In genomic region chr13:95223427-95223772, GRCm38 (mm10) we compare ENCODE assay signal across 8 mouse cellular contexts. TPM values are rescaled to one million over a fixed set of nuclear protein-coding genes. Genes with fewer than 3 reads are reported as not detected.
DNase-seq lines count a peak whose midpoint lies in the region; ATAC-seq and TF ChIP-seq lines count a peak whose summit lies in the region.

No protein-coding gene starts in this region.

- H3K27me3 ChIP-seq in forebrain, embryonic 11.5 days (ENCODE audit: control insufficient read depth, insufficient read depth, low read length) = peaks cover 14% of the 10 kb centered on the region
- peaks cover 9% of the 10 kb centered on the region; the same call in 1 of the 2 replicates for H3K27me3 ChIP-seq in intestine, postnatal 0 days (replicated peaks; ENCODE audit: control insufficient read depth, insufficient read depth, low read length)
- H3K27me3 ChIP-seq in neural tube, embryonic 14.5 days (ENCODE audit: control insufficient read depth, insufficient read depth, low read length) = peaks cover 10% of the 10 kb centered on the region

- H3K4me3 ChIP-seq in left cerebral cortex, adult 2 months = peak overlapping the region; percentile 72
- peak overlapping the region; percentile 69 for H3K4me3 ChIP-seq in forebrain, embryonic 11.5 days (ENCODE audit: low read depth, low read length)
- H3K4me3 ChIP-seq in intestine, postnatal 0 days (ENCODE audit: low read depth, low read length) = peak overlapping the region; percentile 64; the same call in 1 of the 2 replicates
- peak overlapping the region; percentile 73 for H3K4me3 ChIP-seq in neural tube, embryonic 14.5 days (ENCODE audit: low read depth, low read length)

- no peaks in the 10 kb centered on the region for H3K9me3 ChIP-seq in forebrain, embryonic 11.5 days (ENCODE audit: control insufficient read depth, low read length)
- H3K9me3 ChIP-seq in intestine, postnatal 0 days (ENCODE audit: control insufficient read depth) = no peaks in the 10 kb centered on the region
- H3K9me3 ChIP-seq in neural tube, embryonic 14.5 days (ENCODE audit: control insufficient read depth, low read length) = no peaks in the 10 kb centered on the region

- H3K4me1 ChIP-seq in forebrain, embryonic 11.5 days (replicated peaks; ENCODE audit: control insufficient read depth, insufficient read depth, low read length) = no peaks in the 10 kb centered on the region
- peaks cover 3% of the 10 kb centered on the region; the same call in 1 of the 2 replicates for H3K4me1 ChIP-seq in intestine, postnatal 0 days (replicated peaks; ENCODE audit: control insufficient read depth, insufficient read depth, low read length)
- H3K4me1 ChIP-seq in neural tube, embryonic 14.5 days (ENCODE audit: control insufficient read depth, insufficient read depth, low read length) = 0 out of 2 replicates have a peak, but pooled peaks cover 3% of the 10 kb centered on the region

- no peaks in the 10 kb centered on the region for H3K36me3 ChIP-seq in forebrain, embryonic 11.5 days (ENCODE audit: control insufficient read depth, insufficient read depth, low read length)
- no peaks in the 10 kb centered on the region for H3K36me3 ChIP-seq in intestine, postnatal 0 days (ENCODE audit: control insufficient read depth, insufficient read depth)
- no peaks in the 10 kb centered on the region for H3K36me3 ChIP-seq in neural tube, embryonic 14.5 days (ENCODE audit: control insufficient read depth, insufficient read depth, low read length)

- no peak for TF ChIP-seq CTCF in left cerebral cortex, adult 2 months (IDR thresholded peaks at IDR 0.05)
- no peak for TF ChIP-seq CTCF in intestine, postnatal 0 days (IDR thresholded peaks at IDR 0.05; ENCODE audit: low read depth)

- WGBS in forebrain, embryonic 11.5 days = 51% methylated on average over 2 of the region's 2 CpGs
- WGBS in intestine, postnatal 0 days = 46% methylated on average over 2 of the region's 2 CpGs
- WGBS in neural tube, embryonic 14.5 days = 42% methylated on average over 2 of the region's 2 CpGs

- DNase-seq in left cerebral cortex, adult 2 months (ENCODE audit: extremely low spot score in 1 of 2, low spot score in 2 of 2) = no peak
- no peak for DNase-seq in left cerebral cortex, postnatal 10 days (ENCODE audit: extremely low spot score in 1 of 2, low spot score in 2 of 2)
- DNase-seq in forebrain, embryonic 11.5 days (ENCODE audit: low spot score) = no peak
- no peak for DNase-seq in urinary bladder, postnatal 14 days (ENCODE audit: low spot score)

- no peak overlapping the region for H3K9ac ChIP-seq in forebrain, embryonic 11.5 days (ENCODE audit: low read length)
- no peak overlapping the region for H3K9ac ChIP-seq in intestine, postnatal 0 days (ENCODE audit: low read depth, low read length)
- H3K9ac ChIP-seq in neural tube, embryonic 14.5 days (replicated peaks; ENCODE audit: low read depth, low read length) = no peak overlapping the region

- ATAC-seq in forebrain, embryonic 11.5 days (replicated peaks; ENCODE audit: low FRiP score) = no peak
- no peak for ATAC-seq in intestine, postnatal 0 days
- no peak; the same call in 1 of the 2 replicates for ATAC-seq in neural tube, embryonic 14.5 days (ENCODE audit: low read depth)
- ATAC-seq in erythroblast, adult 5-6 weeks (replicated peaks; ENCODE audit: low FRiP score, poor library complexity, severe bottlenecking) = no peak
- no peak for ATAC-seq in megakaryocyte, adult 5-6 weeks (ENCODE audit: poor library complexity, severe bottlenecking)

- peak overlapping the region; percentile 94 for H3K27ac ChIP-seq in left cerebral cortex, adult 2 months
- H3K27ac ChIP-seq in forebrain, embryonic 11.5 days (ENCODE audit: low read depth, low read length) = no peak overlapping the region
- no peak overlapping the region for H3K27ac ChIP-seq in intestine, postnatal 0 days (ENCODE audit: low read depth, low read length)
- H3K27ac ChIP-seq in neural tube, embryonic 14.5 days (ENCODE audit: low read depth, low read length) = no peak overlapping the region

- intact Hi-C loops in left cerebral cortex, adult 2 months (cut with DNase I) = loop anchor here (5.0 kb wide), 2 partner anchors 141 to 191 kb away; no protein-coding TSS in a partner anchor
- intact Hi-C loops in left cerebral cortex, postnatal 10 days (cut with DNase I) = loop anchor here (5.0 to 10.0 kb wide), 2 partner anchors 101 to 116 kb away; partner anchors contain the start of gene Zbed3

- peak overlapping the region; percentile 97 for H3K4me2 ChIP-seq in forebrain, embryonic 11.5 days (ENCODE audit: low read depth, low read length, severe bottlenecking)
- H3K4me2 ChIP-seq in intestine, postnatal 0 days (replicated peaks; ENCODE audit: low read depth) = peak overlapping the region; percentile 95
- H3K4me2 ChIP-seq in neural tube, embryonic 14.5 days (ENCODE audit: low read depth, low read length) = peak overlapping the region; percentile 94

RNA-seq across cellular contexts. Expression of gene Pde8b, which starts 26.7 kb away (rescaled TPM):
- total RNA-seq in left cerebral cortex, adult 2 months (2021) = 100 to 1,000 TPM; 132 to 151 TPM
- total RNA-seq in left cerebral cortex, postnatal 10 days (2021) = 10 to 100 TPM; 59.6 to 79.0 TPM
- polyA plus RNA-seq in forebrain, embryonic 11.5 days (2014; fragmentation: Nextera tagmentation; extraction: Ambion mirVana) = 1.7 and 2.3 TPM in 2 replicates
- 6.2 and 6.9 TPM in 2 replicates for polyA plus RNA-seq in intestine, postnatal 0 days (2015; fragmentation: Nextera tagmentation; extraction: Ambion mirVana)
- 9.9 and 11.2 TPM in 2 replicates for polyA plus RNA-seq in neural tube, embryonic 14.5 days (2014; fragmentation: Nextera tagmentation; extraction: Ambion mirVana)
- total RNA-seq in erythroblast, adult 5-6 weeks (2015; ENCODE audit: low replicate concordance) = 1.5 TPM in 1 of 2 replicates, not detected in the other
- 0.26 TPM in 1 of 2 replicates, not detected in the other for total RNA-seq in erythroblast, adult 5-6 weeks (2017; ENCODE audit: low replicate concordance)
- total RNA-seq in megakaryocyte, adult 5-6 weeks (2015) = 2.0 and 2.4 TPM in 2 replicates
- total RNA-seq in megakaryocyte, adult 5-6 weeks (2017) = 2.2 and 3.2 TPM in 2 replicates

Comparison
In these comparisons a context has a peak if more than half of its experiments do, and no peak if none do; other contexts are left out.
1. RNA of gene Pde8b, which starts 26.7 kb away (total RNA-seq): 132 to 151 TPM in left cerebral cortex, adult 2 months and 59.6 to 79.0 TPM in left cerebral cortex, postnatal 10 days; 2.0 to 3.2 TPM in megakaryocyte, adult 5-6 weeks and 0.26 to 1.5 TPM in erythroblast, adult 5-6 weeks; every median in the first group is over 10 times any median in the second.
2. Peak in every context shown above with its lines, with median percentiles within 50 percentile points of each other: H3K4me3 ChIP-seq and H3K4me2 ChIP-seq.